Mouse (Mus musculus) T-cell, adult 2 months (primary cell): ENCODE measurements around the gene Lims1.
A peak's percentile ranks its signal among the peaks of the same experiment; 100 is the strongest.

Source experiments
- DNase-seq: peaks from one replicate; pipeline ENCODE4 v3.0.0; 2022; ENCODE audit warnings: low spot score

Gene Lims1

DNA sequence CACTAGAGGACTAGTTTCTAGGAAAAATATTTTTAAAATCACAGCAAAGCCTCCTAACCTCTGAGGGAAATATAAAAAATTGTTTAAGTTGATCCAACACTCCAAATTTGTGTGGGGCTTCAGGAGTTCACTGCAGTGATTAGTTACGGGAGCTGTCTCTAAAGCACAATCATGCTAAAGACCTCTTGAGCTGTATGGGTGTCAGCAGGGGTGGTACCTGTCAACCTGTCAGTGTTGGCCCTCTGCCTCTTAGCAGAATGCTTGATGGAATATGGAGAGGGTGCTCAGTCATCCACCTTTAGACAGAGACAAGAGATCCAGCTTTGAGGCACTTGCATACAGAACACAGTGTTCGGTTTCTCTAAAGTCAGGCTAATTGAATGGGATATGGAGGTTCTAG is 60.5 kb downstream of the Lims1 start:
- no peak for DNase-seq

DNA sequence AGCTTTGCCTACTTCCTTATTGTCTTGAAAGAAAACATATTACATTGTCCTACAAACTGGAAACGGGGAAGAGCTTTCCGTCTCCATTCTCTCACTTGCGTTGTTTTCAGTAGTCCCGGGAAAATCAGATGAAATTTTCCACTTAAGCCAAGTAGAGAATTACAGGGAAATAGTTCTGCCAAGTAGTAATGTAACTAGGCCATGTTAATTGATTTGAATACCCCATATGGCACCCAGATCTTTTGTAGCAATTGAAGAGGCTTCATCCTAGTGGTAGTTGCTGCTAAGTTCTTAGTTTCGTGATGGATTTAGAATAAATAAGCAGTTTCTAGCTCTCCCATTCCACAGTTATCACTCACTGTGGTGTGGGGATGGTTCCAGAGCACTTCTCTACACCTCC is 62.4 kb downstream of the Lims1 start:
- no peak for DNase-seq

GRCm38 (mm10) chr10:58386997-58387396 is 63.7 kb downstream of the Lims1 start:
- DNase-seq: no peak

- DNase-seq: no peak
Measured at GRCm38 (mm10) chr10:58388648-58389047, 65.4 kb downstream of the Lims1 start.

DNA sequence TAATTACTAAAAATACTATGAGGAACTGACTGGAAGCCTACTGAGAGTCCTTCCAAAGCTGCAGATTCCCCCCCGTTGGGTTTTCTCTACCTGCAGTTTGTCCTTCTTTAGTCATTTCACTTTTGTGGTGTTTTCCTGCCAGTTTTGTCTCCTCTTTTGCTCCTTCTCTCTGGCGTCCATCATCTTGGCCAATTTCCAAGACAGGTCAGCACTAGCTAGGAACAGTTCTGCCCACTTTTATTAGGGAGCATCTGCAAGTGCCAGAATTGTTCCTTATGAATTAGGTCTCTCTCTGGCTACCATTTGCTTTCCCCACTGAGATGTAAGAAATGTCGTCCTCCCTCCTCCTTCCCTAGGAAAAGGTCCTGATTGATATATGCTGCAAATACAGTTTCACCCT is 65.9 kb downstream of the Lims1 start:
- no peak for DNase-seq

DNA sequence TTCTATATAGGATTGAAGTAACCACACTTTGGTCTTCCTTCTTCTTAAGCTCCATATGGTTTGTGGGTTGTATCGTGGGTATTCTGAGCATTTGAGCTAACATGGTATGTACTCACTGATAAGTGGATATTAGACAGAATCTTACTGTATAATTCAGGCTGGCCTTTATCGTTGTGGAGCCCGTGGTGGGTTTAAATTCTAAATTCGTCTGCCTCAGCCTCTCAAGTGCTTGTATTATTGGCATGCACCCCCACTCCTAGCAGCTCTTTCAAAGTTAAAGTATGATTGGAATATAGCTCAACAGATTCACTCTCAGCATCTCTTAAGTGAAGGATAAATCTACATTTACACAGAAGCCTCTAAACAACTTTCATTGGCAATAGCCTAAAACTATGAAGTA is 69.2 kb downstream of the Lims1 start:
- no peak for DNase-seq

DNA sequence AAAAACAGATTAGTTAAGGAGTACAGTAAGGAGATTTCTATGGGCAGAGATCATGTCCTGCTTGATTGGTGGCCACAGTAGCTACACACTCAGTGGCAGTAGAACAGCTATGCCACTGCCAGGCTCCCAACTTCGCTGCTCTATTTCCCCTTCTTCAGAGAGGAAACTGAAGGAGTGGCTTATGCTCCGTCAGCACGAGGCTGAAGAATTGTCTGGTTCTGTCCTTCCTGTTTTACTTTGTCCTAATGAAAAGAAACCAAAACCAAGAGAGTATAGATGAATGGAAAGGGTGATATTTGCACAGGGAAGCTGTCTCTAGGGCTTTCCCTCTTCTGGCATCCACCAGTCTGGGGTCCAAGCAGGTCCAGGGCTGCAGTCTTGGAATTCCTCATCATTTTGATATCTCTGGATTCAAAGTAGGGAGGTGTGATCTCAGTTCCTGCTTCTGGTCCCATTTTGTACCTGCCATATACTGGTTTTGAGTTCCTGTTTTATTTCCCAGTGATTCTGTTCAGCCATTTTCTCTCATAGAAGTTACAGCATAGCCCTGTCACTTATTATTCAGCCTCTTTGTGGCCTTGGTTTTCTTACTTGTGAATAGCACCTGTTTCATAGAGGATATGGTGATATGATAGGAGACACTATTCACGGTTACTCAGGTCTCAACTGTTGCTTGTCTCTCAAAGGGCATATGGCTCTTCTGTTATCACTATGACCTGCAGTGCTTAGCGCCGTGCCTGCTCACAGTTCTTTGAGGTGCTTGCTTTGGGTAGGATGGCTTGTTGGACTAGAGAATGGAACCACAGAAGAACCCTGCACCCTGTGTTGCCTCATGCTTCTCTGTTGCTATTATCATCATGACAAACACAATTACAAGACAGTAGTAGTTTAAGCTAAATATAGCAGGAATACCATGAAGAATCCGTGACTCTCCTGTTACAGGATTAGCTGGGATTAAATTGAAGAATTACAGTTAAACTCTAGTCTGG is 70.1 kb downstream of the Lims1 start:
- DNase-seq: peak; percentile 34

- no peak for DNase-seq
Measured at GRCm38 (mm10) chr10:58394170-58394569, 70.9 kb downstream of the Lims1 start.

DNA sequence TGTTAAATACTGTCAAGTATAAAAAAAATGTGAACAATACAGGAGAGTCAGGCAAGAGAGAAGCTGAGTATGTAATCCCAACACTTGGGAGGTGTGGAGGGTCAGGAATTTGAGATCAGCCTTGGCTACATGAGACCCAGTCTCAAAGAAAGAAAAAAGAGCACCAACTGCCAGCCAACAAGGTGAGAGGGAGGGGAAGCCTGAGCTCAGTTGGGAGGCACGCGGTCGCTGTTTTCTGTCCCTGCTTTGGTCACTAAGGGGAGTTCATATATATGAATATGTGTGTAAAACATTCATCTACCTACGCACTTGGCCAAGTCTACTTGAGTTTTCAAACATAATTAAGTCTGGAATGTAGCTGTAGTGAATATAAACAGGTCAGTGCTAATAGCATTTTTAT is 72.0 kb downstream of the Lims1 start:
- no peak for DNase-seq

DNA sequence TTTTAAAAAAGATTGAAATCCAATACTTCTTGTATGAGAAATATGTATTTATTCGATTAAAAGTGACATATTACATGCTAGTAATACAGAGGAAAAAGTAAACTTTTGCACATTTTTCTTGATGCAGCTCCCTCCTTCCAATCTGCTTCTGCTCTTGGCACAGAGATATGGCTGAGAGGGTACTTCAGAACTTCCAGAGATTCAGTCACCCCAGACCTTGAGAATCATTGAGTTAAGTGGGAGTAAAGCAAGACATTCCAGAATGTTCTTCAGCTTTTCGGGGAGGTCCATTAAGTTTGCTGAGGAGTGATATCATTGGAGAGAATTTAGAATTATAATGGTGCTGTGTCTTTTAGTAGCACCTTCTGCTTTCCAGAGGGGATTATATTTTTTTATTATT is 72.5 kb downstream of the Lims1 start:
- no peak for DNase-seq

GRCm38 (mm10) chr10:58396600-58396999 is 73.3 kb downstream of the Lims1 start:
- DNase-seq: no peak

- no peak for DNase-seq
Measured at GRCm38 (mm10) chr10:58398941-58399340, 75.7 kb downstream of the Lims1 start.

DNA sequence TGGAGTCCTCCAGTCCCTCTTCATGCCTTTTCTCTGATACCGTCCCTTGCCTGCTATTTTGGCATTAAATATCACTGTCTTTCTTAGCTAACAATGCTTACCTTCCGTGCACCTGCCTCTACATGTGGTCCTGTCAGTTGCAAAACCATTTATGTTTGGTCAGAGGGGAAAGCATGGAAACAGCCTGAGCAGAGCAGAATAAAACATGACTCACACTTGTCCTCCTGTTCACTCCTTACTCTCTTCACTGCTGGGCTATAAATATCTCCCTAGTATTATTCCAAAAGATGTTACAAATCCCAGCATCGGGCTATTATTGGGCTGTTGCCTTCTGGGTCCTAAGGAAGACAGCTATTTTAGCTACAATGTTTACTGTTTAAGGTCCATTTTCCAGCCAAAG is 78.6 kb downstream of the Lims1 start:
- DNase-seq: no peak

DNA sequence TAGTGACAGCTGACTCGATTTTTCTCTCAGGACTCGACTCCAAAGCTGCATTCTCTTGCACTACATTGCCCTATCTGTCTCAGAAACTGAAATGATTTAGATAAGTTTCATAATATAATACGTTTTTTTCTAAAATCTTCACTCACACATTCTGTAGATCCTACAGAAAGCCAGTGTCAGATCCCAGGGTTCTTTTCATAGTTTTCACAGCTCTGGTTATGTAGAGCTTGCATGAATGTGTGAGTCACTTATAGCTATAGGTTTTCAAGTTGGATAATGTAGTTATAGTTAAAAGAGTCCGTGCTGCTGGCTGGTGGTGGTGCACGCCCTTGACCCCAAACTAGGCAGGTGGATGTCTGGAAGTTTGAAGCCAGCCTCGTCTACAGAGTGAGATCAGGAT is 81.4 kb downstream of the Lims1 start:
- no peak for DNase-seq

GRCm38 (mm10) chr10:58405285-58405948 is 82.2 kb downstream of the Lims1 start:
- DNase-seq: no peak

- DNase-seq: peak; percentile 12
Measured at GRCm38 (mm10) chr10:58405949-58406305, 82.7 kb downstream of the Lims1 start.

GRCm38 (mm10) chr10:58412331-58412730 is 89.1 kb downstream of the Lims1 start:
- DNase-seq: no peak

- DNase-seq: no peak
Measured at GRCm38 (mm10) chr10:58412852-58413251, 89.6 kb downstream of the Lims1 start.

DNA sequence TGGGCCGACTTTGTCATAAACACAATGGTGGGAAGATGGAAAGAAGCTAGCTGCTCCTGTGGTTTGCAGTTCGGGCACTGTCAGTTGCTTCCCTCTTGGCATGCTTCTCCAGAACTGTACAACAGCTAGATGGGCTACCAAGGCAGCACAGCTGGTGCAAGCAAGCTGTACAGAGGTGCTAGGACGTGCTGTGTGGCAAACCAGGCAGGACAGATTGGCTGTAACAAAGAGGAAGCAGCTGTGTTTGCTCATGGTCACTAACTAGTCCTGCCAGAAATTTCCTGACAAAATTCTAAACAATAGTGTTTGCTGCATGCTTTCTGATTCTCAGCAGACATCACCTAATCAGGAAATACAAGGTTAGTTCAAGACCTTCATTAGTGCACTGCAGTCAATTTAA is 93.4 kb downstream of the Lims1 start:
- no peak for DNase-seq

DNA sequence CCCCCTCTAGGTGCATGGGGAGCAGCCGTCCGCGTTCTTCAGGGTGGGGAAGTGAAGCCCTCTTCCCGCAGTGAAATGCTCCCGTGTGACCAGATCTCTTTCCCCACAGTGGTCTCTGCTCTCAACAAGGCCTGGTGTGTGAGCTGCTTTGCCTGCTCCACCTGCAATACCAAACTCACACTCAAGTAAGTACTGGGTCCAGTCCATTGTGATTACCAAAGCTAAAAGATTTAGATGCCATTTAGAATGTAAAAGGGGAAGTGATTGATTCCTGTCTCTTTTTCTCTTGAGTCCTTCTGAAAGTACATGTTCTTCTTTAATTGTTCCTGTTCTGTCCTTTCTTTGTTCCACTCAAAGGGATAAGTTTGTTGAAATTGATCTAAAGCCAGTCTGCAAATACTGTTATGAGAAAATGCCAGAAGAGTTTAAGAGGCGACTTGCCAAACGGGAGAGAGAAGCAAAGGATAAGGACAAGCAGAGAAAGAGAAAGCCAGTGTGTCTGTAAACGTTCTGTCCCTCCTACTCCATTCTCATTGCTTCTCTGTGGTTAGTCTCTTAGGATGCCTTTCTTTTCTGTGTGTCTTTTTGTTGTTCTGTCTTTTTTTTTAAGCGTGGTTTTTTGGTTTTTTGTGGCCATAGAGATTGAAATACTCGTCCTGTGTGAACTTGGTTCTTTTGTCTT is 95.2 kb downstream of the Lims1 start:
- DNase-seq: no peak

DNA sequence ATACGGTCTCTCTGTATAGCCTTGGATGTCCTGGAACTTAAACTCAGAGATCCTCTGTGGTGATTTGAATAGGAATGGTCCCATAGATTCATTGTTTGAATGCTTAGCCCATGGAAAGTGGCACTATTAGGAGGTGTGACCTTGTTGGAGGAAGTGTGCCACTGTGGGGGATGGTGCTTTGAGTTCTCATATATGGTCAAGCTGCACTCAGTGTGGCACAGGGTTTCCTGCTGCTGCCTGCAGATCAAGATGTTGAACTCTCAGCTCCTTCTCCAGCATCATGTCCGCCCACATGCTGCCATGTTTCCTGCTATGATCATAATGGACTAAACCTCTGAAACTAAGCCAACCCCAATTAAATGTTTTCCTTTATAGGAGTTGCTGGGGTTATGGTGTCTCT is 104.7 kb downstream of the Lims1 start:
- no peak for DNase-seq

DNA sequence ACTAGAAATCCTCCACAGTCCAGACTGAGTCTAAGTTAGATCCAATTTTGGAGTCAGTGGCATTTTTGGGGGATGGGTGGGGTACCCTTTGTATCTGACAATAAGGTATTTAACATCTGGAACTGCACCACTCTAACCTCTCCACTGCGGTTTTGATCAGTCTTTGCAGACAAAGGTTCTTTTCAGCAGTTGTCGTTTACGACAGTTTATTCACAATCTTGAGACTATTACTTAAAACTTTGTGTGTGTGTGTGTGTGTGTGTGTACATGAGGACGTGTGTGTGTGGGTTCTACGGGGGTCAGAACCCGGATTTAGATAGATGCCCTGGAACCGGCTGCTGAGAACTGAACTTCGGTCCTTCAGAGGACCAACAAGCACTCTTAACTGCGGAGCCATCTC is 122.6 kb downstream of the Lims1 start:
- DNase-seq: peak; percentile 34
